Mouse (Mus musculus) forebrain, embryonic 15.5 days (tissue): ENCODE results near the gene Tfdp1. TPM values are rescaled to one million over a fixed set of nuclear protein-coding genes. Genes with fewer than 3 reads are reported as not detected.

Source experiments
- ATAC-seq: fragments of 200-750 bp; cut with Nextera tagmentation; replicated peaks from 2 replicates; pipeline ENCODE4 v1.8.0; 2017; ENCODE audit warnings: mild to moderate bottlenecking, moderate TSS enrichment, moderate library complexity
- H3K27ac ChIP-seq: fragments of 300-500 bp; sonication (generic); replicated peaks from 2 replicates; pipeline ENCODE4 v1.5.1; 2015; ENCODE audit warnings: mild to moderate bottlenecking, inconsistent platforms
- H3K27me3 ChIP-seq: fragments of 300-500 bp; sonication (generic); 2 replicates; pipeline ENCODE4 v1.6.1; 2015; ENCODE audit warnings: inconsistent platforms
- H3K36me3 ChIP-seq: fragments of 300-500 bp; sonication (generic); 2 replicates; pipeline ENCODE4 v1.6.1; 2015; ENCODE audit warnings: mild to moderate bottlenecking, inconsistent platforms
- H3K4me1 ChIP-seq: fragments of 300-500 bp; sonication (generic); 2 replicates; pipeline ENCODE4 v1.6.1; 2015; ENCODE audit warnings: inconsistent platforms
- H3K4me2 ChIP-seq: fragments of 300-500 bp; sonication (generic); replicated peaks from 2 replicates; pipeline ENCODE4 v1.6.1; 2015; ENCODE audit warnings: mild to moderate bottlenecking, inconsistent platforms
- H3K4me3 ChIP-seq: fragments of 300-500 bp; sonication (generic); 2 replicates; pipeline ENCODE4 v1.5.1; 2015; ENCODE audit warnings: mild to moderate bottlenecking, inconsistent platforms
- H3K9ac ChIP-seq: fragments of 300-500 bp; sonication (generic); replicated peaks from 2 replicates; pipeline ENCODE4 v1.6.1; 2015; ENCODE audit warnings: mild to moderate bottlenecking, inconsistent platforms
- H3K9me3 ChIP-seq: fragments of 300-500 bp; sonication (generic); 2 replicates; pipeline ENCODE4 v1.6.1; 2016; ENCODE audit warnings: inconsistent platforms
- WGBS: fragments of 180-500 bp; shearing (Covaris S2); methylation state at CpG from one replicate; pipeline ENCODE4 v1.1.7; 2015; ENCODE audit warnings: mixed read lengths; 5-methylcytosine and 5-hydroxymethylcytosine counted together
- polyA plus RNA-seq: library from polyadenylated mRNA; unstranded; fragments of >200 nt; fragmentation: Nextera tagmentation; extraction: Ambion mirVana; gene quantifications from 2 replicates; pipeline ENCODE4 v1.2.1, GENCODE M21; 2015

The Tfdp1 gene
- 144 and 146 TPM in 2 replicates for polyA plus RNA-seq

- peak; percentile 94 for ATAC-seq
- WGBS: under 1% methylated on average over 29 of the region's 72 CpGs
- Histone ChIP-seq H3K4me3 (peak within 1 kb of the TSS; percentile 94), H3K36me3 (peaks cover 24% of the 10 kb centered on the region), H3K9me3 (no peaks in the 10 kb centered on the region), H3K9ac (peak within 1 kb of the TSS; percentile 88), H3K27me3 (no peaks in the 10 kb centered on the region), H3K27ac (peak within 1 kb of the TSS; percentile 77), H3K4me1 (peaks cover 19% of the 10 kb centered on the region), H3K4me2 (peak within 1 kb of the TSS; percentile 86)
Measured at GRCm38 (mm10) chr8:13338255-13338860, at the start of gene Tfdp1. Tfdp1 (plus strand) TSS chr8:13338751.

DNA sequence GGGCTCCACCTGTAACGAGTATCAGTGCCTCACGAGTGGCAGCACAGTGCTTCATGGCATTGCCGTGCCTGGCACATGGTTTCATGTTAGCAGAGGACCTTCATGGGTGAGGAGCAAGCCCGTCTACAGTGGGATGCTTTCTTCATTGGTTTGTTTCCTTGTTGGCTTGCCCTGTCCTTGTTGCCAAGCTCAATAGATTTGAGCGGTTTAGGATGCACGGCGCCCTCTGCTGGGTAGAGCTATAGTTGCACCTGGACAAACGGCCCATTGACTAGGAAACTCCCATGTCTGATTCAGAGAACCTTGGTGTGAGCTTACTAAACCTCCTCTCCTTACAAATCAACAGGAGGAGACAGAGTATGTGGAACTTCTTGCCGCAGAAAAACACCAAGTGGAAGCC, 46.2 kb upstream of the Tfdp1 start:
- Histone ChIP-seq H3K36me3 (peaks cover 51% of the 10 kb centered on the region), H3K9me3 (no peaks in the 10 kb centered on the region), H3K27me3 (no peaks in the 10 kb centered on the region), H3K4me2 (no peak overlapping the region), H3K4me3 (no peak overlapping the region), H3K9ac (no peak overlapping the region), H3K27ac (no peak overlapping the region), H3K4me1 (peaks cover 16% of the 10 kb centered on the region)
- WGBS: 27% methylated on average over 9 of the region's 9 CpGs
- no peak for ATAC-seq

DNA sequence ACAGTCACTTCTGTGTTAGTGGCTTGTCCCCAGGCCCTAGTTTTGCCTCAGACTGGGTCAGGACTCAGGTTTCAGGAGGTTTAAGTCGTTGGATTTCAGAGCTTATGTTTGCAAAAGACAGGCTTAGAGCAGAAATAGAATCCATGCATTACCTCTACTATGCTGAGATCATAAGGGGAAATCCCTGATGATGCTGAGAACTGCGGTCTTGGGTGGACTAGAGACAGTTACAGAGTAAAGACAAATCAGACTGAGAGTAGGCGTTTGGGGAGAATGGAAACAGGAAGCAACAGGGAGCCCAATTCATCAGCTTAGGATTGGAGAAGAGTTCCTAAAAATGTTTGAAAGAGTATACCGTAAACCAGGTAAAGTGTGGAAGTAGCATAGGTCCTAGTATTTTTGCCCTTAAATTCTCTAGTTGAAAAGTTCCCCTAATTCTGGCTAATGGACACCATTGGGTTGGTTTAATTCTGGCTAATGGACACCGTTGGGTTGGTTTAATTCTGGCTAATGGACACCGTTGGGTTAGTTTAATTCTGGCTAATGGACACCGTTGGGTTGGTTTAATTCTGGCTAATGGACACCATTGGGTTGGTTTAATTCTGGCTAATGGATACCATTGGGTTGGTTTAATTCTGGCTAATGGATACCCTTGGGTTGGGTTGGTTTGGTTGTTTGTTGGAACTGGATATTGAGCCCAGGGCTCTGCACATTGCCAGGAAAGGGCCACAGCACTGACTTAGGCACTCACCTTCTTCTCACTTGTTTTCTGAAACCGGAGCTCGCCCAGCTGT, 44.7 kb upstream of the Tfdp1 start:
- H3K9ac ChIP-seq: no peak overlapping the region
- H3K4me3 ChIP-seq: no peak overlapping the region
- H3K4me2 ChIP-seq: no peak overlapping the region
- no peak for ATAC-seq
- H3K27ac ChIP-seq: no peak overlapping the region
- H3K36me3 ChIP-seq: peaks cover 58% of the 10 kb centered on the region
- 92% methylated on average over 9 of the region's 9 CpGs for WGBS
- peaks cover 11% of the 10 kb centered on the region for H3K4me1 ChIP-seq
- no peaks in the 10 kb centered on the region for H3K27me3 ChIP-seq
- no peaks in the 10 kb centered on the region for H3K9me3 ChIP-seq

- Histone ChIP-seq H3K9me3 (no peaks in the 10 kb centered on the region), H3K4me2 (no peak overlapping the region), H3K36me3 (peaks cover 80% of the 10 kb centered on the region), H3K27ac (no peak overlapping the region), H3K4me3 (no peak overlapping the region), H3K4me1 (no peaks in the 10 kb centered on the region), H3K27me3 (no peaks in the 10 kb centered on the region), H3K9ac (no peak overlapping the region)
- 96% methylated on average over 8 of the region's 8 CpGs for WGBS
- ATAC-seq: no peak
Measured at GRCm38 (mm10) chr8:13299571-13299970, 39.0 kb upstream of the Tfdp1 start.

DNA sequence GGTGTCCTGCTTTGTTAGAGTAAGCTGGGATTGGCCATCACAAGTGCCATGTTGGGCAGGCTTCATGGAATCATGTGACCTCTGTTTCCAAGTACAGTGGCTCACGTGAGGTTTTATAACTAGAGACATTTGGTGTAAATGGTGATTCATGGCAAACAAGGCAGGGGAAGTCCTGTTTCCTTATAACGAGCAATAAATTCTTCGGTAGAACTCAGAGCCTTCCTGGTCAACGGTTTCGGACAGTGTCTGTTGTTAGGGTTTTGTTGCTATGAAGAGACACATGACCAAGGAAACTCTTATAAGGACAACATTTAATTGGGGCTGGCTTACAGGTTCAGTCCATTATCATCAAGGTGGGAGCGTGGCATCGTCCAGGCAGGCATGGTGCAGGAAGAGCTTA, 37.5 kb upstream of the Tfdp1 start:
- H3K27me3 ChIP-seq: no peaks in the 10 kb centered on the region
- no peak for ATAC-seq
- no peaks in the 10 kb centered on the region for H3K4me1 ChIP-seq
- no peak overlapping the region for H3K9ac ChIP-seq
- no peaks in the 10 kb centered on the region for H3K9me3 ChIP-seq
- no peak overlapping the region for H3K4me2 ChIP-seq
- WGBS: 91% methylated on average over 7 of the region's 7 CpGs
- H3K27ac ChIP-seq: no peak overlapping the region
- H3K4me3 ChIP-seq: no peak overlapping the region
- H3K36me3 ChIP-seq: peaks cover 76% of the 10 kb centered on the region

DNA sequence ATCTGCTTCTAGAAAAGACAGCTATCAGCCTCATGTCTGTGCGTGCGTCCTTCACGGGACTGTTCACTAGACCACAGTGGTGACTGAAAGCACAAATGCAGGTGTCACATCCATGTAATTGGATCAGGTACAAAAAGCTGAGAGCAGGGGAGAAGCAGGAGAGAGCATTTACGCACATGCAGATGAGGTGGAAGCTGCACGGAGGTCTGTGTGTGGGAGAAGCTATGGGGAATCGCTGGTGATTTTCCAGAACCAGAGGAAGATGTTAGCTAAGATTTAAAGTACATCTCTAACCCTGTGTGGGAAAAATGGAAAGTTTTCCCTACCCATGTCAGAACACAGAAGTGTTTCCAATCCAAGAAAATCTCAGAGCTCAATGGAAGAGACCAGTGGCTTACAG, 33.1 kb upstream of the Tfdp1 start:
- 93% methylated on average over 6 of the region's 6 CpGs for WGBS
- Histone ChIP-seq H3K27ac (no peak overlapping the region), H3K9ac (no peak overlapping the region), H3K4me1 (no peaks in the 10 kb centered on the region), H3K4me2 (no peak overlapping the region), H3K4me3 (no peak overlapping the region), H3K9me3 (no peaks in the 10 kb centered on the region), H3K27me3 (no peaks in the 10 kb centered on the region), H3K36me3 (peaks cover 47% of the 10 kb centered on the region)
- no peak for ATAC-seq

GRCm38 (mm10) chr8:13305884-13306283, 32.7 kb upstream of the Tfdp1 start:
- Histone ChIP-seq H3K27me3 (no peaks in the 10 kb centered on the region), H3K4me3 (no peak overlapping the region), H3K4me1 (no peaks in the 10 kb centered on the region), H3K4me2 (no peak overlapping the region), H3K9ac (no peak overlapping the region), H3K36me3 (peaks cover 47% of the 10 kb centered on the region), H3K27ac (no peak overlapping the region), H3K9me3 (no peaks in the 10 kb centered on the region)
- no peak for ATAC-seq
- WGBS: 98% methylated on average over 4 of the region's 4 CpGs

GRCm38 (mm10) chr8:13306309-13306909, 32.1 kb upstream of the Tfdp1 start:
- 84% methylated on average over 7 of the region's 7 CpGs for WGBS
- H3K4me2 ChIP-seq: no peak overlapping the region
- no peak overlapping the region for H3K27ac ChIP-seq
- no peak for ATAC-seq
- H3K27me3 ChIP-seq: no peaks in the 10 kb centered on the region
- H3K9ac ChIP-seq: no peak overlapping the region
- H3K4me3 ChIP-seq: no peak overlapping the region
- H3K36me3 ChIP-seq: peaks cover 43% of the 10 kb centered on the region
- H3K9me3 ChIP-seq: no peaks in the 10 kb centered on the region
- no peaks in the 10 kb centered on the region for H3K4me1 ChIP-seq

GRCm38 (mm10) chr8:13306916-13307315, 31.6 kb upstream of the Tfdp1 start:
- Histone ChIP-seq H3K9me3 (no peaks in the 10 kb centered on the region), H3K9ac (no peak overlapping the region), H3K4me2 (no peak overlapping the region), H3K4me3 (no peak overlapping the region), H3K27me3 (no peaks in the 10 kb centered on the region), H3K4me1 (no peaks in the 10 kb centered on the region), H3K27ac (no peak overlapping the region), H3K36me3 (peaks cover 38% of the 10 kb centered on the region)
- 85% methylated on average over 9 of the region's 9 CpGs for WGBS
- ATAC-seq: no peak

DNA sequence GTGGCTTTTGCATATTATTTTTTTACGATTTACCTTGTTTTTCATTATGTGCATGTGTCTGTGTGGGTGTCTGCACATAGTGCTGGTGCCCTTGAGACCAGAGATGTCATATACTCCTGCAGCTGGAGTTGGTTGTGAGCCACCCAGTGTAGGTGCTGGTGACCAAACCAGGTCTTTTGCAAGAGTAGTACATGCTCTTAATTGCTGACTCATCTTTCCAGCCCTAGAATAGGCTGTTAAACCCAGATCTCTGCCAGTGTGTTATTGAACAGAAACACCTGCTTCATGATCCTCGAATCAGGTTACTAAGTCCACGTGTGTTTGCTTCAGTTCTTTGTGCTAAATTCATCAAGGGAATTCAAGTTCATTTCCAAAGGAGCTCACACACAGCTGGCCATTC, 23.6 kb upstream of the Tfdp1 start:
- Histone ChIP-seq H3K27me3 (no peaks in the 10 kb centered on the region), H3K9me3 (no peaks in the 10 kb centered on the region), H3K4me3 (no peak overlapping the region), H3K4me1 (no peaks in the 10 kb centered on the region), H3K27ac (no peak overlapping the region), H3K36me3 (peaks cover 39% of the 10 kb centered on the region), H3K4me2 (no peak overlapping the region), H3K9ac (no peak overlapping the region)
- WGBS: 88% methylated on average over 3 of the region's 3 CpGs
- no peak for ATAC-seq

DNA sequence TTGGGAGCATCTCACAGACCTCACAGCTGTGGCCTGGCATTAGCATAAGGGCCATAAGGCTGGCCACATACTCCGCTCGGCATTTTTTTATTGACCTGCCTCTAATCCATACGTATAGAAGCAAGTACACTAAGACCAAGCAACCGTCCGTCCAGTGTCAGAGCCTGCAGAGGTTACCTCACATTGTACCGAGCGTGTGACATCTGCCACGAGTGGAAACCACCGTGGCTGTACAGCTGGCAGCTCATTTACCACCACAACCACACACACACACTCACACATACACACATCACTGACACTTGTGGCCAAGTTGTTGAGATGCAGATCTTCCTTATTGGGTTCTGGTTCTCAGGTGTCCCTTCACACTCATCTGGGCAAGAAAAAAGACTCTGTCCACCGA, 21.9 kb upstream of the Tfdp1 start:
- Histone ChIP-seq H3K36me3 (peaks cover 34% of the 10 kb centered on the region), H3K4me3 (no peak overlapping the region), H3K9me3 (no peaks in the 10 kb centered on the region), H3K27me3 (no peaks in the 10 kb centered on the region), H3K9ac (no peak overlapping the region), H3K27ac (no peak overlapping the region), H3K4me2 (no peak overlapping the region), H3K4me1 (no peaks in the 10 kb centered on the region)
- no peak for ATAC-seq
- WGBS: 93% methylated on average over 10 of the region's 10 CpGs

DNA sequence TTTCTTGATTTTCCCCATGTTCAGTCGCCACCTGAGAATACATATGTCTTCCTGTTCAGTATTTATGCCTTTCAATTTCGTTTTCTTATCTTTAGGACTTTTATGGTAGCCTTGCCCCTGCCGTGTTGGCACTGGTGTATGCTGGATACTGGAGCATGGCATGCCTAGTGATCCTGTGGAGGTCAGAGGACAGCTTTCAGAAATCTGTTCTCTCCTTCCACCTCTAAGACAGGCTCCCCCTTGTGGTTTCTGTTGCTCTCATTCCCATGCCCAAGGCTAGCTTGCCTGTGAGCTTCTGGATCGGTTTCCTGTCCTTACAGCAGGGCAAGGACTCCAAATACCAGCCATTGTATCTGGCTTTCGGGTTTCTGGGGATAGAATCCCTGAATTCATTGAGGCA, 12.0 kb upstream of the Tfdp1 start:
- Histone ChIP-seq H3K36me3 (0 out of 2 replicates have a peak, but pooled peaks cover 2% of the 10 kb centered on the region), H3K4me2 (no peak overlapping the region), H3K9ac (no peak overlapping the region), H3K4me3 (no peak overlapping the region), H3K27me3 (no peaks in the 10 kb centered on the region), H3K9me3 (no peaks in the 10 kb centered on the region), H3K27ac (no peak overlapping the region), H3K4me1 (no peaks in the 10 kb centered on the region)
- ATAC-seq: no peak
- 38% methylated on average over 5 of the region's 5 CpGs for WGBS
